Mouse (Mus musculus): ENCODE measurements around the gene Rnf208. TPM values are rescaled to one million over a fixed set of nuclear protein-coding genes. Genes with fewer than 3 reads are reported as not detected.

Gene Rnf208
- polyA plus RNA-seq, 1 experiment = 3.6 TPM

DNA sequence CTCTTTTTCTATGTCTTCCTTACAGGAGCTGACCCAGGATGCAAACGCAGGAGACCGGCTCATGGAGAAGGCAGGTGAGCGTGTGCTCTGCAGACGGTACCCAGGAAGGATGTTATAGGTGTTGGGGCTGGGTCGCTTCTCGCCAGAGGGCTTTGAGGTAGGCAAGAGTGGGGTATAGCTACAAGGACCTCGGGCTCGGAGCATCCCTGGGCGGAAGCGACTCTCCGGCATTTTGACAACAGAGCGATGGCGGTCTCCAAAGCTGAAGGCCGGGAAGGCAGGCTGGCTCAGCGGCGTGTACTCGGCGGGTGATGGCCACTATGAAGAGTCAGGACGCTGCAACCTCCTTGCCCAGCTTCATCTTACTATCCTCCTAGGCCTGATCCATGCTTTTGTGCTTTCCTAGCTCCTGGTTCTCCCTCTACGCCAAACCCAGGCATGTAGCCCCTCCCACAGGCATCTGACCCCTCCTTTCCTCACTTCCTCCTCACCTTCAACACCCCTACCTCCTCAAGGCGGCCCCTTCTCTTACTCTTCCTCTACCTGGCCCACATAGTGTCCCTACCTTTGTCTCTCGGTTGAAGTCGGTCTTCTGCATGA lies 28.7 kb upstream of the Rnf208 start:
- TF ChIP-seq POLR2A (IDR thresholded peaks at IDR 0.05; ENCODE audit: control insufficient read depth, extremely low read depth, insufficient read depth, low read length, poor library complexity) = no peak
- no peak for TF ChIP-seq CTCF (IDR thresholded peaks at IDR 0.05; ENCODE audit: borderline replicate concordance, control insufficient read depth, extremely low read depth, insufficient read depth, low read length, poor library complexity)
- DNase-seq = no peak
- peaks cover 11% of the 10 kb centered on the region for H3K4me1 ChIP-seq (replicated peaks; ENCODE audit: control insufficient read depth, insufficient read depth, low read length)

DNA sequence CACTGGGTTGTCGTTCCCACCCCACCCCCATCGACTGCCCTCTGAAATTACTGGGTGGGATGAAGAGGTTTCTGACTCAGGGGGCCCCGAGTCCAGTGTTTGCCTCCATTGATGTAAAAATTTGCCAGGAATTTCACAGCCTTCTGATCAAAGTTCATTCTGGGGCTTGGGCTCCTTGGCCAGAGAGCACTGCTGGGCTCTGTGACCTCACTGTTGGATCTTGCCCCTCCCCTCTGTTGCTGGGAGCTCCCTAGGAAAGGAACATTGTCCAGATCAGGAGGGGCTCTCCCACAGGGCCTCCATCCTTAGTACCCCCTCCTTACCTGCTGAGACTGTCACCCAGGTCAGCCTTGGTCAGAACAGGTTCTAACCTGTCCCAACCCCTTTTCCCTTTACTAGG lies 27.6 kb upstream of the Rnf208 start, which contains the start of gene Stpg3:
TSS of gene Stpg3 (minus strand) at position 194 of the 400 bp plus-strand sequence.
- no peak for DNase-seq
- TF ChIP-seq CTCF (IDR thresholded peaks at IDR 0.05; ENCODE audit: borderline replicate concordance, control insufficient read depth, extremely low read depth, insufficient read depth, low read length, poor library complexity) (no peak), POLR2A (IDR thresholded peaks at IDR 0.05; ENCODE audit: control insufficient read depth, extremely low read depth, insufficient read depth, low read length, poor library complexity) (no peak)
- H3K27ac ChIP-seq (ENCODE audit: control insufficient read depth, insufficient read depth, low read length) = no peak within 1 kb of the TSS
- H3K4me3 ChIP-seq (ENCODE audit: control insufficient read depth, insufficient read depth, low read length) = no peak within 1 kb of the TSS
- 87% methylated on average over 3 of the region's 3 CpGs for WGBS
- H3K27me3 ChIP-seq (ENCODE audit: control insufficient read depth, insufficient read depth, low read length) = no peaks in the 10 kb centered on the region
- H3K36me3 ChIP-seq (ENCODE audit: control insufficient read depth, insufficient read depth, low read length) = no peaks in the 10 kb centered on the region
- peaks cover 11% of the 10 kb centered on the region for H3K4me1 ChIP-seq (replicated peaks; ENCODE audit: control insufficient read depth, insufficient read depth, low read length)

More for the DNA sequence above, 28.7 kb upstream of the Rnf208 start:
- no peaks in the 10 kb centered on the region for H3K36me3 ChIP-seq (ENCODE audit: control insufficient read depth, insufficient read depth, low read length)
- H3K27ac ChIP-seq (ENCODE audit: control insufficient read depth, insufficient read depth, low read length) = no peak overlapping the region
- no peaks in the 10 kb centered on the region for H3K27me3 ChIP-seq (ENCODE audit: control insufficient read depth, insufficient read depth, low read length)
- WGBS = 89% methylated on average over 23 of the region's 23 CpGs
- no peak overlapping the region for H3K4me3 ChIP-seq (ENCODE audit: control insufficient read depth, insufficient read depth, low read length)

GRCm38 (mm10) chr2:25217666-25218065 lies 24.4 kb upstream of the Rnf208 start:
- H3K4me3 ChIP-seq (ENCODE audit: control insufficient read depth, insufficient read depth, low read length) = no peak overlapping the region
- H3K27ac ChIP-seq (ENCODE audit: control insufficient read depth, insufficient read depth, low read length) = no peak overlapping the region
- TF ChIP-seq POLR2A (IDR thresholded peaks at IDR 0.05; ENCODE audit: control insufficient read depth, extremely low read depth, insufficient read depth, low read length, poor library complexity) = no peak
- TF ChIP-seq CTCF (IDR thresholded peaks at IDR 0.05; ENCODE audit: borderline replicate concordance, control insufficient read depth, extremely low read depth, insufficient read depth, low read length, poor library complexity) = no peak
- no peaks in the 10 kb centered on the region for H3K27me3 ChIP-seq (ENCODE audit: control insufficient read depth, insufficient read depth, low read length)
- WGBS = 82% methylated on average over 2 of the region's 2 CpGs
- H3K36me3 ChIP-seq (ENCODE audit: control insufficient read depth, insufficient read depth, low read length) = 0 out of 2 replicates have a peak, but pooled peaks cover 3% of the 10 kb centered on the region
- H3K4me1 ChIP-seq (replicated peaks; ENCODE audit: control insufficient read depth, insufficient read depth, low read length) = no peaks in the 10 kb centered on the region
- DNase-seq = no peak

GRCm38 (mm10) chr2:25218445-25218844 lies 23.6 kb upstream of the Rnf208 start, which contains the start of gene Fam166a:
Fam166a (plus strand) TSS chr2:25218745.
- TF ChIP-seq CTCF (IDR thresholded peaks at IDR 0.05; ENCODE audit: borderline replicate concordance, control insufficient read depth, extremely low read depth, insufficient read depth, low read length, poor library complexity) (no peak), POLR2A (IDR thresholded peaks at IDR 0.05; ENCODE audit: control insufficient read depth, extremely low read depth, insufficient read depth, low read length, poor library complexity) (no peak)
- Histone ChIP-seq H3K27ac (ENCODE audit: control insufficient read depth, insufficient read depth, low read length) (no peak within 1 kb of the TSS), H3K27me3 (ENCODE audit: control insufficient read depth, insufficient read depth, low read length) (no peaks in the 10 kb centered on the region), H3K36me3 (ENCODE audit: control insufficient read depth, insufficient read depth, low read length) (0 out of 2 replicates have a peak, but pooled peaks cover 3% of the 10 kb centered on the region), H3K4me3 (ENCODE audit: control insufficient read depth, insufficient read depth, low read length) (no peak within 1 kb of the TSS), H3K4me1 (replicated peaks; ENCODE audit: control insufficient read depth, insufficient read depth, low read length) (peaks cover 4% of the 10 kb centered on the region)
- DNase-seq = no peak

DNA sequence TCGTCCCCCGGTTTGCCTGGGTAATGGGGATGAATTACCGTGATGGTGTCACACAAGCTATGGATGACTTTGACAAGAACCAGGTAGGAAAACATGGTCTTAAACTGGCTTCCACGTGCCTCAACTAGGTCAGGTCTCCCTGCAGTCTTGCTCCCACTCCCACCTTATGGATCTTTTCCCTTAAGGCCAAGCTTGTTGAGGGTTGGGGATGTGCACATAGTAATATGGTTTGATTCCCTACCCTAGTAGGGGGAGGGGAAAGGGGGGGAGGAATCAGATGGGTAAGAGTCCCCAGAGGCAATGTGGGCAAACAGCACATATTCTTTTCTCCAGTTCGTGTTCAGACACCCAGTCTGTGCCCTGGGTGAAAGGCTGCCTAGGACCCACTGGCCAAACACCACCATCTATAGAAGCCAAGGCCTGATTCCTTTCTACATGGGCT lies 20.7 kb upstream of the Rnf208 start:
- H3K4me3 ChIP-seq (ENCODE audit: control insufficient read depth, insufficient read depth, low read length) = no peak overlapping the region
- WGBS = 92% methylated on average over 5 of the region's 5 CpGs
- no peak for TF ChIP-seq CTCF (IDR thresholded peaks at IDR 0.05; ENCODE audit: borderline replicate concordance, control insufficient read depth, extremely low read depth, insufficient read depth, low read length, poor library complexity)
- no peak for TF ChIP-seq POLR2A (IDR thresholded peaks at IDR 0.05; ENCODE audit: control insufficient read depth, extremely low read depth, insufficient read depth, low read length, poor library complexity)

DNA sequence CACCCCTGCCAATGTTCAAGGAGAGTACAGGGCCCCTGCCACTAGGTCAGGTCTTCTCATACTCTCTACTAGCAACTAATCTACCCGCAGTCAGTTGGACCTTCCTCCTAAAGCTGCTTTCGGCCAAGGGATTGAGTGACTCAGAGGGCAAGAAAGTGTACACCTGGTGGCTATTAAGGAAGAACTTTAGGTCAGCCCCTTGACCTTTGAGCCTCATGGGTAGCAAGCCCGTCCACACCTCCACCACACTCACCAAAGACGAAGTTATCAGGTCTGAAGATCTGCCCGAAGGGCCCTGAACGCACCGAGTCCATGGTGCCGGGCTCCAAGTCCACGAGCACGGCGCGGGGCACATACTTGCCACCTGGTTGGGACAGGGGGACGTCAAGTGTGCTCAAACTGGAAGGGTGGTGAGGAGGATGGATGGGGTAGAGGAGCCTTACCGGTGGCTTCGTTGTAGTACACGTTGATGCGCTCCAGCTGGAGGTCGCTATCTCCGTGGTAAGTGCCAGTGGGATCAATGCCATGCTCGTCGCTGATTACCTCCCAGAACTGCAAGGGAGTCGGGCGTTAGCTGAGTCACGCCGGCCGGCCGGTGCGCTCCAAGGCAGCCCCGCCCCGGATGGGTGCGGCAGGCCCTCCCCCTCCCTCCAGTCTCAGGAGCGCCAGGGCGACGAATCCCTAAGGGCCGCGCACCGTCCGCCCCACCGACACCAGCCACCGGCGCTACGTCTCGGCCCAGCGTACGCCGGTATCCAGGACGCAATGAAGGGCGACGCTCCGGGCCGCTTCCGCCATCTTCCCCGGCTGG lies 18.2 kb upstream of the Rnf208 start:
- Histone ChIP-seq H3K36me3 (ENCODE audit: control insufficient read depth, insufficient read depth, low read length) (0 out of 2 replicates have a peak, but pooled peaks cover 3% of the 10 kb centered on the region), H3K4me3 (ENCODE audit: control insufficient read depth, insufficient read depth, low read length) (peak overlapping the region; percentile 64), H3K4me1 (replicated peaks; ENCODE audit: control insufficient read depth, insufficient read depth, low read length) (peaks cover 11% of the 10 kb centered on the region), H3K27me3 (ENCODE audit: control insufficient read depth, insufficient read depth, low read length) (no peaks in the 10 kb centered on the region), H3K27ac (ENCODE audit: control insufficient read depth, insufficient read depth, low read length) (peak overlapping the region; percentile 68)
- WGBS = 1% methylated on average over 53 of the region's 53 CpGs
- DNase-seq = peak; percentile 82
- TF ChIP-seq POLR2A (IDR thresholded peaks at IDR 0.05; ENCODE audit: control insufficient read depth, extremely low read depth, insufficient read depth, low read length, poor library complexity) (no peak), CTCF (IDR thresholded peaks at IDR 0.05; ENCODE audit: borderline replicate concordance, control insufficient read depth, extremely low read depth, insufficient read depth, low read length, poor library complexity) (no peak)

More for the DNA sequence above, 20.7 kb upstream of the Rnf208 start:
- Histone ChIP-seq H3K36me3 (ENCODE audit: control insufficient read depth, insufficient read depth, low read length) (0 out of 2 replicates have a peak, but pooled peaks cover 3% of the 10 kb centered on the region), H3K27ac (ENCODE audit: control insufficient read depth, insufficient read depth, low read length) (no peak overlapping the region), H3K4me1 (replicated peaks; ENCODE audit: control insufficient read depth, insufficient read depth, low read length) (peaks cover 9% of the 10 kb centered on the region), H3K27me3 (ENCODE audit: control insufficient read depth, insufficient read depth, low read length) (no peaks in the 10 kb centered on the region)
- no peak for DNase-seq

Measured in thymus, adult 2 months (tissue).